Mouse (Mus musculus) ovary, postnatal 36 days (tissue): Measurements from ENCODE around the gene Zdhhc17.

Experiments used
- DNase-seq: peaks from one replicate; pipeline ENCODE4 v3.0.0; 2022; ENCODE audit warnings: low spot score, mixed read lengths

The Zdhhc17 gene

GRCm38 (mm10) chr10:110958879-110959278 lies 51.1 kb downstream of the Zdhhc17 start:
- DNase-seq: no peak

GRCm38 (mm10) chr10:110952937-110953451 lies 56.9 kb downstream of the Zdhhc17 start:
- peak; percentile 73 for DNase-seq

- DNase-seq: no peak
Measured at GRCm38 (mm10) chr10:110952271-110952670, 57.7 kb downstream of the Zdhhc17 start.

GRCm38 (mm10) chr10:110951748-110952147 lies 58.2 kb downstream of the Zdhhc17 start:
- no peak for DNase-seq

DNA sequence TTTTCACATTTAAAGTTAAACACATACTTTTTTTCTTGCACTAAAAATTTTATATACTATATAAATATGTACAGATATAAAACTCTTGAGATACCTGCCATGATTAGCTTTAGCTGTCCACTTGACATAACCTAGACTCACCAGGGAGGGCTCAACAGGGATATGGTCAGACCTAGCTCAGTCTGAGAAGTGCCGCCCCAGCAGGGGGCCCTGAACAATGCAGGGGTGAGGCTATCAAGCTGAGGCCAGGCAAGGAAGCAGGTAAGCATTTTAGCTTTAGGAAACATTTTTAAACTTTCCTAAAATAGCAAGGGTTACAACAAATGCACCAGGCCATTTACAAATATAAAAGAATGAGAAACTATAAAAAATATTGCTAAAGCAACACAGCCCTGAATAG lies 58.8 kb downstream of the Zdhhc17 start:
- DNase-seq: no peak

GRCm38 (mm10) chr10:110947574-110947973 lies 62.4 kb downstream of the Zdhhc17 start:
- DNase-seq: no peak

DNA sequence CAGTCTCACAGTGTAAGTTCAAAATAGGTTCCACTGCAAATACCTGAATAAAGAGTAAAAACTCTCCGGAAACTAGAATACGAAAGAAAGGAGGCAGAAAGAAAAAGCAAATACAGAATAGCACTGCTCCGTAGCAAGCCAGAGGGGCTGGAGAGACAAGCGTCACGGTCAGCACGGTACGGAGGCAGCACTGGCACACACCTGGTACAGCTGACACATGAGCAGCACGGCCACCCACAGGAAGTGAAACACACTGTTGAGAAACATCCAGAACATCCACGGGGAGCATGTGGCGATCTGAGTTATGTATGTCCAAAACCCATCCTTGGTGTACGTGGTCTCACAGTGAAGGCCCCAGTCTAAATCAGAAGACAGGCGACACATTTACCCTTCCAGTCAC lies 64.0 kb downstream of the Zdhhc17 start:
- DNase-seq: no peak

GRCm38 (mm10) chr10:110944175-110944574 lies 65.8 kb downstream of the Zdhhc17 start:
- DNase-seq: no peak

DNA sequence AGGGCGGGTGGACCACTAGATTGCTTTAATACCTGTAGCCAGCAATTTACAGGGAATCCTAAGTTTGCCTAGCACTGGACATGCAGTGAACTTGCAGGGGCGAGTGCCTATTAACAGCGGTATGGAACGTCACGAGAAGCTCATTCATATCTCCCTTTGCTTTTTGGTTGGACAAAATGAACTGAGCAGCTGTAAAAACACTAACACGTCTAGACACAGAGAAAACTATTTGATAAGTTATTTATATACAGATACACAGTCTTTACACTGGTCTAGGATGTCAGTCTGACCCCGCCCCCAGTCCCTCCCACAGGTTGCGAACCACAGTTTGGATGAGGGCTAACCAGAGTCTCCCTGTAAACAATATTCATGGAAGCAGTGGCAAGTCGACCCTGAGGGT lies 67.1 kb downstream of the Zdhhc17 start:
- no peak for DNase-seq

GRCm38 (mm10) chr10:110941968-110942367 lies 68.0 kb downstream of the Zdhhc17 start:
- DNase-seq: no peak

GRCm38 (mm10) chr10:110940740-110941398 lies 69.1 kb downstream of the Zdhhc17 start:
- no peak for DNase-seq

GRCm38 (mm10) chr10:110939717-110940116 lies 70.2 kb downstream of the Zdhhc17 start:
- DNase-seq: no peak

- no peak for DNase-seq
Measured at GRCm38 (mm10) chr10:110938841-110939549, 70.9 kb downstream of the Zdhhc17 start.

GRCm38 (mm10) chr10:110938361-110938760 lies 71.6 kb downstream of the Zdhhc17 start:
- DNase-seq: no peak

GRCm38 (mm10) chr10:110935669-110936068 lies 74.3 kb downstream of the Zdhhc17 start:
- no peak for DNase-seq

DNA sequence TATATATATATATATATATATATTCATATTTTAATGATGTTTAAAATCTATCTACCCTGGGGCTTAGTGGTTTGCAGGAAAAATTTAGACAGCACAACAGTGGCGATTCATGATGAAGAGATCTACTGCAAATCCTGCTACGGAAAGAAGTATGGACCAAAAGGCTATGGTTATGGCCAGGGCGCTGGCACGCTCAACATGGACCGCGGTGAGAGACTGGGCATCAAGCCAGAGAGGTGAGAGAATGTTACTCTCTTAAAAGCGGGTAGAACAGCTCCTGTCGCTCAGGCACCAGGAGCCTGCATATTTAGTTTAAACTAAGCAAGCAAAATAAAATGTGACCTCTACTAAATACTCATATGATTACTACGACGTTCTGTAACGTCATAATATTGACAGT lies 74.9 kb downstream of the Zdhhc17 start:
- no peak for DNase-seq

GRCm38 (mm10) chr10:110933584-110933983 lies 76.4 kb downstream of the Zdhhc17 start:
- no peak for DNase-seq

DNA sequence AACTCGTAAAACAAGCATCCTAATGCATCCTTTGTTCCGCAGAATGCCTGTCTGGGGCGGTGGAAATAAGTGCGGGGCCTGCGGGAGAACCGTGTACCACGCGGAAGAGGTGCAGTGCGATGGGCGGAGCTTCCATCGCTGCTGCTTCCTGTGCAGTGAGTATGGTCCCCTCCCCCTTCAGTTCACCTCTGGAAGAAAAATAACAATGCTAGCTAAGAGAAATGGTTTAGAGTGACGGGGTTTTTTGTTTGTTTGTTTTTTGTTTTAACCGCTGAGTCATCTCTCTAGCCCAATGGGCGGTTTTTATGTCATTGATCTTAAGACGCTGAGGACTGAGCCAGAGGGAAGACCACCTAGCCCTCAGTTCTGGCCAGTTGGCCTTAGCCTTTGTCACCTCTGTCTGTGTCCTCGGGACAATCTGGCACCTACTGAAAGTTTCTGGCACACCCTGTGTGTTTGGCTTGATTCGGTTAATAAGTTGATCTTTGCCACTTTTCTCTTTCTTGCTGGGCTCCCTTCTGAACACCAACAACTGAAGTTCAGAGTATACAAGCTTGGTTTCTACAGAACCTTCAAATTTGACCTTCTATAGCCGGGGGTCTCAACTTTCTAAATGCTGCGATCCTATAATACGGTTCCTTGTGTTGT lies 77.9 kb downstream of the Zdhhc17 start:
- DNase-seq: no peak

- no peak for DNase-seq
Measured at GRCm38 (mm10) chr10:110931161-110931912, 78.6 kb downstream of the Zdhhc17 start.

GRCm38 (mm10) chr10:110929756-110930155 lies 80.2 kb downstream of the Zdhhc17 start:
- DNase-seq: no peak

- no peak for DNase-seq
Measured at GRCm38 (mm10) chr10:110927491-110927890, 82.4 kb downstream of the Zdhhc17 start.

GRCm38 (mm10) chr10:110922612-110923011 lies 87.3 kb downstream of the Zdhhc17 start:
- no peak for DNase-seq
